Mouse (Mus musculus): ENCODE data around the gene Magi3. TPM values are rescaled to one million over a fixed set of nuclear protein-coding genes. Genes with fewer than 3 reads are reported as not detected.

The Magi3 gene
- total RNA-seq, 2 experiments from 2014 or later = 52.1 to 52.2 TPM

DNA sequence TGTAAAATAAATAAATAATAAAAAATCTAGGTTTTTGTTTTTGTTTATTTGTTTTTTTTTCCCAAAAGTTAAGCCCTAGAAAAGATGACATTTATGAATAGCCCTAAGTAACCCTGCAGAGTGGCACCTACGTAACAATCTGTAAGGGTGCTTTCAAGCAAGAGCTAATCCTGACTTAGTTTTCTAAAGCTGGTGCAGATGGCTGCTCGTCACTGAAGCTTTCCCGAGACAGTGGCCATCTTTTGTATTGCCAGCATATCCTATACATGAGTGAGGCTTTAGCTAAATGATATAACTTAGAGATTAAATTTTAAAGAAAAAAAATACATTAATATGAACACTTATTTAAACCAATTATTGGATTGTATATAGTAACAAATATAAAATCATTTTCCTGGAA is 202.2 kb downstream of the Magi3 start:
- no peak overlapping the region for H3K27ac ChIP-seq
- no peak overlapping the region for H3K4me3 ChIP-seq
- intact Hi-C loops (cut with DNase I) = loop anchor here (5.0 kb wide), 3 partner anchors 199 to 664 kb away; no protein-coding TSS in a partner anchor
- no peak for DNase-seq (ENCODE audit: extremely low spot score in 1 of 2, low spot score in 2 of 2)
- no peak for TF ChIP-seq CTCF (IDR thresholded peaks at IDR 0.05)

DNA sequence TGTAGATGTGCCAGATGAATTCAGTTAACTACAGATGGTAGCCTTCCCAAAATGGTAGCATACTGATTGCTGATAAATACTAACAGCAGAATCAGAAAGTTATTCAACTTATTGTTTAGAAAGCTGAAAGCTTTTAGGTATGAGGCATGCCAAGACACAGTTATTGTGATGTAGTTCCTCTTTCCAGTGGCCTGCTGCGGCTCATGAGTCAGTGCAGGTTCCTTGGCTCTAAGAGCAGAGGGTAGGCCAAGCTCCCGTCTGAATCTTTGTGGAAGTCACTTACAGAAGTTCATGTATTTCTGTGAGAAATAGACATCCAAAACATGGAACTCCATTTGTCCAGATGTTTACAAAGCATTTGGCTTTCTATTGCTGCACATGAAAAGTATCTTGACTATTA is 208.2 kb downstream of the Magi3 start:
- no peak overlapping the region for H3K4me3 ChIP-seq
- TF ChIP-seq CTCF (IDR thresholded peaks at IDR 0.05) = no peak
- no peak for DNase-seq (ENCODE audit: extremely low spot score in 1 of 2, low spot score in 2 of 2)
- no peak overlapping the region for H3K27ac ChIP-seq
- intact Hi-C loops (cut with DNase I) = no loop called here

DNA sequence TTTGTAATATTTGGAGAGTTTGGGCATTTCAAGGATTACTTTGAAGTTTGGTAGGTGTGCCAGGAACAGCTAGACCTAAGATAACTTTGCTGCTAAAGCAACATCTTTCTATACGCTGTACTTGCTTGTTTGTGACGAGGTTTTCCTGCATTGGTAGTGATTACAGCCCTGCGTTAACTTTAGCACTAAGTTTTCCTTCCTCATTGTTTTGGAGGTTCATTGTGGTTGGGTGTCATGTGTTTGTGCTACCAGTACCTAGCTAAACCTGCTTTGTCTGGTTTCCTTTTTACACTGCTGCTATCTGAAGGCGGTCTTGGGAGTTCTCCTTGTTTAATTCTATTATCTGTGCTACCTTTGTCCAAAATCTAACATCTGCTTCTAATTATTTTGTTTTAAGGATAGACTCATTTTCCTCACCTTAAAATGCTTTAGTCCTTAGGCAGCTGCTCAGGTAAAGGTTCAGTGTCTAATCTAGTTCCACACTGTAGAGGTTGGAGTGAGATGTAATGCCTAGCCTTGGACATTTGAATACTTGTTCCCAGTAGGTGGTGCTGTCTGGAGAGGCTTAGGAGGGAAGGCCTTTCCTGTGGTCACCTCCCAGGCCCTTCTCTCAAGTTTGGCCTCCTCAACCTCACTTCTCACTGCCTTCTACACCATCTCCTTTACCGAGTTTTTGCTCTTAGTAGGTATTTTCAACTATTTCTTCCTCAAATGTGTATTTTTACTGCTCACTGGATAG is 210.1 kb downstream of the Magi3 start:
- peak; percentile 21 for TF ChIP-seq CTCF (IDR thresholded peaks at IDR 0.05)
- DNase-seq (ENCODE audit: extremely low spot score in 1 of 2, low spot score in 2 of 2) = no peak
- intact Hi-C loops (cut with DNase I) = no loop called here
- H3K4me3 ChIP-seq = no peak overlapping the region
- H3K27ac ChIP-seq = no peak overlapping the region

DNA sequence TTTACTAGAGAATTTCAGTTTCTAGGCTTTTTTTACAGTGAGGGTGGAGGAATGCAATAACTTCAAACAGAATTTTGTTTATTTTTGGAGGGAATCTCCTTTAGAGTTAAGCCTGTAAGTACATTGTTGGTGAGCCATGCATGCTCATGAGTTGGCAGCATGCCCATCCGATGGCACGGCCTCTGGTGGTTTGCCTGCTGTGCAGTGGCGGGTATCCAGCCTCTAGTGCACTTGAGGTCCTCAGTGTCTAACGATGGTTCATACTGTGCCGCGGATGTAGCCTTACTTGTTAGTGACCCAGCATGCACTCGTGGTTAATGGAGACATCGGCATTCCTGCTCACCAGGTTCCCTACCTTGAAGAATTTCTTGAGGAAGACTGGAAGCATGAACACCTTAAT is 212.7 kb downstream of the Magi3 start:
- Histone ChIP-seq H3K4me3 (no peak overlapping the region), H3K27ac (no peak overlapping the region)
- intact Hi-C loops (cut with DNase I) = no loop called here
- no peak for DNase-seq (ENCODE audit: extremely low spot score in 1 of 2, low spot score in 2 of 2)
- TF ChIP-seq CTCF (IDR thresholded peaks at IDR 0.05) = no peak; the same call in none of the 2 replicates

DNA sequence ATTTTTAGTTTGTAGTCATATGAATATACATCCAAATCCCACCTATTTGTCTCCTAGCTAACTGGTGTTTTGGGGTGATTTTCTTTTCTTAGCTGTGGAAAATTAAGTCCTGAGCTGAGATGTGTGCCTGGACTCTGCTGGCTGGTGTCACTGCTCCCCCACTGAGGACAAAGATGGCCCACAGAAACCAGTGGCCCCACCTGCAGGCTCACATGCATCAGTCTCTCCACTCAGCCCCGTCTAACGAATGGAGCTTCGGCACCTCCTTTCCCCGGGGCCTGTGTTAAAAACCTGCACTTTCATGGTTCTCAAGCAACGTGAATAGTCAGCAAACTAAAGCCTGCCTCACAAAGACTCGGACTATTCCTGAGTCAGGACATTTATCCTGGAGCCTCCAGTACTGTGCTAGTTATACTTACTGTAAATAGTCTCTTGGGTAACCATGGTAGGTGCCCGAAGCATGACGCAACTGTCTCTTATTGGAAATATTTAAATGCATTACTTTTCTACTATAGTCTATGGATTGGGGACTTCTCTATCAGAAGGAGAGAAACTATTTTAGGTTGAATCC is 213.2 kb downstream of the Magi3 start:
- intact Hi-C loops (cut with DNase I) = no loop called here
- H3K27ac ChIP-seq = no peak overlapping the region
- no peak for TF ChIP-seq CTCF (IDR thresholded peaks at IDR 0.05)
- DNase-seq (ENCODE audit: extremely low spot score in 1 of 2, low spot score in 2 of 2) = no peak
- H3K4me3 ChIP-seq = no peak overlapping the region

DNA sequence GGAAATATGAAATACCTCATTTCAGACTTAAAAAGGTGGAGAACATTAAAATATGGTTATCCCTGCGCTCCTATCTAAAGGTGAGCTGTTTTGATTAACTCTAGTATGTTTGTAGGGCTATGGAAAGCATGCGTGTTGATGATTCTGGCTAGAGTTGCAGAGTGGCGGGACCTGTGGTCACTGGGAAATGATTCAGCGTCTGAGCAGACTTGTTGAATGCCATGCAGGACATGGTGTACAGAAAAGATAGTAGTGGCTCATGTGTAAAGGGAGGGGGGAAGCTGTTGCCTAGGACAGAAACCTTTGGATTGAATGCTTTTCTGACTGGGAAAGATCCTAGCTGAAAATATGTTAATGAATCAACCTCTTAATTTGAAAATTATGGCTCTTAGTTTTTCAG is 221.4 kb downstream of the Magi3 start:
- intact Hi-C loops (cut with DNase I) = no loop called here
- no peak for TF ChIP-seq CTCF (IDR thresholded peaks at IDR 0.05)
- no peak overlapping the region for H3K27ac ChIP-seq
- no peak overlapping the region for H3K4me3 ChIP-seq
- DNase-seq (ENCODE audit: extremely low spot score in 1 of 2, low spot score in 2 of 2) = no peak

DNA sequence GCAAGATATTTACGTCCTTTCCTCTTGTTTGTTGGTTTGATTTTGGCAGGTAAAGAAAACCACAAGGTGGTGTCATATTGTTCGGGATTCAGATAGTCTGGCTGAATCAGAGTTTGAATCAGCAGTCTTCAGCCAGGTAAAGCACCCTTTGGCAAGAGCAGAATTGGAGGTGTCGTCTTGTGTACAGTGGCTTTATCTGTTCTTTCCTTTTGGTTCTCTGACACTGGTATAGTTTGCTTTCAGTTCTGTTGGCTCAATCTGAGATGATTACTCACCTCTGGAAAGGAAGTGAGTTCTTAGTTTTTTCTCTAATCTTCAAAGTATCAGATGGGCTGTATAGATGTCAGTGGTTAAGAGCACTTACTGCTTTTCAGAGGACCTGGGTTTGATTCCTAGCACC is 228.9 kb downstream of the Magi3 start:
- H3K27ac ChIP-seq = no peak overlapping the region
- intact Hi-C loops (cut with DNase I) = no loop called here
- no peak overlapping the region for H3K4me3 ChIP-seq
- no peak for TF ChIP-seq CTCF (IDR thresholded peaks at IDR 0.05)
- DNase-seq (ENCODE audit: extremely low spot score in 1 of 2, low spot score in 2 of 2) = no peak

DNA sequence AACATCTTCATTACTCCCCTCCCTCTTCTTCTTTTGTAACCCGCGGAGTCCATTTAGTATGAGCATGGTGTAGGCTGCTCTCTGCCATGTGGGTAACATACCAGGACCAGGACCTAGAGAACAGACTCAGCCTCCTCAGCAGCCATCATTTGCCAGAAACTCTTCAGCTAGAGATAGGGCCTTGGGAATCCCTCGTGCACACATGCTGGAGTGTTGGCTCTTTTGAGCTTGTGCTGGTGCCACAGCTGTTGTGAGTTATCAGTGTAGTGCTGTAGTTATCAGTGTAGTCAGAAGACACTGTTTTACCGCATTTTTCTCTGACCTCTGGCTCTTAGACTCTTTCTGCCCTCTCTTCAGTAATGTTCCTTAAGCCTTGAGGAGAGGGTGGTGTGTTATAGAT is 230.8 kb downstream of the Magi3 start:
- TF ChIP-seq CTCF (IDR thresholded peaks at IDR 0.05) = no peak
- H3K27ac ChIP-seq = no peak overlapping the region
- H3K4me3 ChIP-seq = no peak overlapping the region
- intact Hi-C loops (cut with DNase I) = no loop called here
- DNase-seq (ENCODE audit: extremely low spot score in 1 of 2, low spot score in 2 of 2) = no peak

DNA sequence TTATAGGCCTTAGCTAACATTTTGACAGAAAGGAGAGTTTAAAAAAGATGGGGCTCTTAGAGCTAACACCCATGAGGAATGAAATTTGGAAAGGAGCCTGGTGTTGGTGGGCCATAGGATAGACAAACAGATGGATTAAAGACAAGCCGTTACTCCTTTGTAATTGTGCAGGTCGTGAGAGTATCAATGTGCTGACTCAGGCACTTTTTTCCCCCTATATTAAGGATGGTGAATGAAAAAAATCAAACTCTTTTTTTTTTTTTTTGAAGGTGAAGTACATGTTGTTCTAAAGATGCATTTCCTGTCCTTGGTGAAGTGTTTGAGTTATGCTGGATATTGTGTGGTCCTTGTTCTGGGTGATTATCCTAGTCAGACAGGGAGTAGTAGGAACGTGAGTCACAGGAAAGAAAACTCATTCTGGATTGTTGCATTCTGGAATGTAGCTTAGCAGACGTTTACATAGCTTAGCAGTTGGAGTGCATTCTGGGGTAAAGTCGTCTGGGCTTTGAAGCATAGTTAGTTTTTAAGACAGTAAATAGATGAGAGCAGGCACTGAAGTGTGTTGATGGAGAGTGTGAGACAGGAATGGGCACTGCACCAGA is 232.2 kb downstream of the Magi3 start:
- DNase-seq (ENCODE audit: extremely low spot score in 1 of 2, low spot score in 2 of 2) = no peak
- TF ChIP-seq CTCF (IDR thresholded peaks at IDR 0.05) = no peak
- H3K27ac ChIP-seq = no peak overlapping the region
- intact Hi-C loops (cut with DNase I) = no loop called here
- H3K4me3 ChIP-seq = no peak overlapping the region

DNA sequence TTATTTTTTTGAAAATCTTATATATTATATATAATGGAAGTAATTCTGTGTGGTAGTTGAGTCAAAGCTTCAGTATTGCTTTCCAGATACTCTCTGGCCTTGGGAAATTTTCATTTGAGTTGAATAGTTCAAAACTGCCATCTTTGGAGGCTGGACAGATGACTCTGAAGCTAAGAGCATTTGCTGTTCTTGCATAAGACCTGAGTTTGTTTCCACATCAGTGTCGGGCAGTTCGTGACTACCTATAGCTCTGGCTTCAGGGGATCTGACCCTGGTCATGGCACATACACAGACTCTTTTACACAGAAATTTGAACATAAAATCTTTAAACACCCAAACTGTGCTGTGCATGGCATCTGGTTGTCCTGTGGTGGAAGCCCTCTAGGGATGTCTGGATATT is 235.0 kb downstream of the Magi3 start:
- DNase-seq (ENCODE audit: extremely low spot score in 1 of 2, low spot score in 2 of 2) = no peak
- H3K27ac ChIP-seq = no peak overlapping the region
- H3K4me3 ChIP-seq = no peak overlapping the region
- no peak for TF ChIP-seq CTCF (IDR thresholded peaks at IDR 0.05)
- intact Hi-C loops (cut with DNase I) = no loop called here

DNA sequence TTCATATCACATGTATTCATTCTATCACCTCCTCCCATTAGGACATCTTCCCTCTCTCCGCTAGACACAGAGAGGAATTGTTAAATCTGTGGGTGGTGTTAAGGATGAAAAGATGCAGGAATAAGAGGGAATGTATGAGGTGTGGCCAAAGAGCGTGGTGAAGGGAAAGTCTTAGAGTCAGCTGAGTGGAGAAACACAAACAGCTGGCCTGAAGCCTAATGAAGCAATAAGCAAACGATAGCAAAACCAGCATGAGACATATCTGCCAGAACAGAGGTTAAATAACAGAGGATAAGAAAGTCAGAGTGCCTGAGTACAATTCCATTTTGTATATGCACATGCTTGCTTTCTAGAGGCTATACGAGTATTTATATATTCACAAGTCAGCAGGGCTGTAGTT is 235.6 kb downstream of the Magi3 start:
- DNase-seq (ENCODE audit: extremely low spot score in 1 of 2, low spot score in 2 of 2) = no peak
- Histone ChIP-seq H3K27ac (no peak overlapping the region), H3K4me3 (no peak overlapping the region)
- intact Hi-C loops (cut with DNase I) = no loop called here
- TF ChIP-seq CTCF (IDR thresholded peaks at IDR 0.05) = no peak

DNA sequence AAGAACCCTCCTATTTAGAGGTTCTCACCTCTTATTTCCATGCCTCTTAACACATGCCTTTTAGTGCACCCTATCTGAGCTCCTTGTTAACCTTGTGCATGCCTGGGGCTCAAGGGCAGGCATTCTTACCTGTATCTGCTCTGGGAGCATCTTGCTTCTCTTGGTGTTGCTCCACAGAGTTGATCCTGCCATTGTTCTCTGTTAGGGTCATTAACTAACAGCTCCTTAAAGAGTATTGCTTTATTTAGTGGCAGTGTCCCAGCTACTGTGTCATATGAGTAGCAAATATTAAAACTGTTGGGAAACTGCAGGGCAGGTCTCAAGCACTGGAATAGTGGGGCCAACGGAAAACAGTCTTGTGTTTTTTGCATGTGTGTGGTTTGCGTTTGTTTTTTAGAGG is 249.0 kb downstream of the Magi3 start:
- Histone ChIP-seq H3K27ac (no peak overlapping the region), H3K4me3 (no peak overlapping the region)
- DNase-seq (ENCODE audit: extremely low spot score in 1 of 2, low spot score in 2 of 2) = no peak
- no peak for TF ChIP-seq CTCF (IDR thresholded peaks at IDR 0.05)
- intact Hi-C loops (cut with DNase I) = no loop called here

Data from left cerebral cortex, adult 2 months (tissue).